Mouse (Mus musculus) urinary bladder, postnatal 10 days (tissue): ENCODE measurements at regions not wholly inside any gene's neighbourhood (a gene's known extent, or its start where the extent isn't known, plus 50 kb on each side); places are given as distances from the start of the nearest gene placed in this dataset.

ENCODE experiments used
- DNase-seq: peaks from one replicate; pipeline ENCODE4 v3.0.0; 2022; ENCODE audit warnings: low spot score

DNA sequence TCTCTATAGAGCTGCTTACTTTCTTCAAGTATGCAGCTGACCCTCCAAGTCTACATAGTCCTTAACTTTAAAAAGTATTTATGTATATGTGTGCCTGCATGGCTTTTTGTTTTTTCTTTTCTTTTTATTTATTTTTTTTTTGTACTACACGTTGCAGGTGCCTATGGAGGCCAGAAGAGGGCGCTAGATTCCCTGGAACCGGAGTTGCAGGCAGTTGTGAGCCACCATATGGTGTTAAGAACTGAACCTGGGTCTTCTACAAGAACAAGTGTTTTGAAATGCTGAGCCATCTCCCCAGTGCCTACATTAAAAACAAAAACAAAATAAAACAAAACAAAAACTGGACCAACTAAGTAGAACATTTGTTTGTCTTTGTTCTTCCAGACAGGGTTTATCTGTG lies 325.9 kb upstream of the Dio3 start:
- DNase-seq: no peak

DNA sequence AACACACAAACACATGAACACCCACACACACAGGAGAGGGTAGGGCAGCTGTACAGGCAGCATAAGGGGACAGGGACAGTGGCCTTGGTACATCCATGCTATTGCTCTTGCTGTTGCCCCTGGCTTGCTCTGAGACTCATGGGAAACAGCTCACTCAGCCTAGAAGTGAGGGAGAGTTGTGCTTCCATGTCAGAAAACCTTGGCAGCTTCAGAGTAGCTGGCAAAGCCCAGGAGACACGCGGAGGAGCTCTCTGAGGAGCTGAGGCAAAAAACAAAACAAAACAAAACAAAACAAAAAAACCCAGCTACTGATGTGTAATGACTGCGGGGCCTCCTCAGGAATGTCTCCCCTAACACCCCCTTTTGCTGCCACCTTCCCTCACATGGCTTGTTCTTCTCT lies 321.6 kb upstream of the Dio3 start:
- no peak for DNase-seq

DNA sequence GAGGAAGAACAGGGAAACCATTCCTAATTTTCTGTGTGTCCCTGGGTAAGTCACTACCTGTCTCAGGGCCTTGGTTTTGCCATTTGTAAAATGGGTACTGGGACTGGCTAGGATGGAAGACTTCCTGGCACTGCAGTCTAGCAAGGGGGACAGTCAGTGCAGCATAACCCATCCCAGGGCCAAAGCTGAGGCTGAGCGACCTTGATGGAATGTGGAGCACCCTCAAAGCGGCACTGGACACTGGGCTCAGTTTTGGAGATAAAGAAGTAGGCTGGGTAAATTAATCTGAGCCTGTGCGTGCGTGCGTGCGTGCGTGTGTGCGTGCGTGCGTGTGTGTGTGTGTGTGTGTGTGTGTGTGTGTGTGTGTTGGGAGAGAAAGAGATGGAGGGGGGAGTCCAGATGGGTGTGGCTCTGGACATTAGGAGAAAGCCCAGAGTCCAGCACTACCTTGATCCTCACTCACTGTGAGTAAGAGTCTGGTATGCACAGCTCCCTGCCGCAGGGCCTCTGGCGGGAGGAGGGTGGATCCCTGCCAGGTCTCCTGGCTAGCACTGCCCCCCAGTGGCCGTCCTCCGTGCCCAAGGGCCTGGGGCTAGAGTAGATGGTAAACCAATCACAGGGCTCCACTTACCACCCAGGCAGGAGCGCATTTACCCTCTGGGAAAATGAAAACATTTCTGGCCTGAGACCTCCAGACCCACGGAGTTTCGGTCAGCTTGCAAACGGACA lies 320.3 kb upstream of the Dio3 start:
- peak; percentile 43 for DNase-seq

DNA sequence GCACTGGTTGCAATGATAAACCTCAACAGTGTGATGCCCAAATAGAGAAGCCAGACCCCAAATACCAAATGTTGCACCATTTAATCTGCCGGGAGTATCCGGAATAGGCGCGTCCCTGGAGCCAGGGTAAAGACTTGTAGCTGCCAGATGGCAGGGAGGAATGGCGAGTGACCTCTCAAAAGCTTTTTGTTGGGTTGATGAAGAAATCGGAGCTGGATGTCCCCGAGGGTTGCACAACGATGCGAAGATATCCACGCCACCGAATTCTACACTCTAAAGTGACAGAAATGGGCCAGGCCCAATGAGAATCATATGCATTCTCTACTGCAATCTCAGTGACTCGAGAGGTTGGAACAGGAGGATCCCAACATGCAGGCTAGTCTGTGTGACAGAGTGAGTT lies 312.1 kb upstream of the Dio3 start:
- no peak for DNase-seq

DNA sequence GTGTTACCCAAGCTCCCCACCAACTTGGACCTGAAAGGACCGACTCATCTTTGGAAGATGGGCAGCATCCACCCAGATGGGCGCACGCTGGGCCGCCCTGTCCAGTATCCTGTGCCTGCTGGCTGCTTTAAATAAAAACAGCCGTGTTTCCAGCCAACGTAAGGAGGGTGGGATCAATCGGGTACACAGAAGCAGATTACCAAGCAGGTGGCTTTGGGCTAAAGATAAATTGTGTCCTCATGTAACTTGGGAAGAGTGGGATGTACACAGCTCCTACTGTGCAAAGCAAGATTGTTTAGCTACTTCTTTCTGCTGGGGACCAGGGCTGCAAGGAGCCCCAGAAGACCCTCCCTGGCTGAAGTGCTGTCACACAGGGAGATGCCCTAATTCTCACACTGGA lies 310.6 kb upstream of the Dio3 start:
- DNase-seq: no peak

DNA sequence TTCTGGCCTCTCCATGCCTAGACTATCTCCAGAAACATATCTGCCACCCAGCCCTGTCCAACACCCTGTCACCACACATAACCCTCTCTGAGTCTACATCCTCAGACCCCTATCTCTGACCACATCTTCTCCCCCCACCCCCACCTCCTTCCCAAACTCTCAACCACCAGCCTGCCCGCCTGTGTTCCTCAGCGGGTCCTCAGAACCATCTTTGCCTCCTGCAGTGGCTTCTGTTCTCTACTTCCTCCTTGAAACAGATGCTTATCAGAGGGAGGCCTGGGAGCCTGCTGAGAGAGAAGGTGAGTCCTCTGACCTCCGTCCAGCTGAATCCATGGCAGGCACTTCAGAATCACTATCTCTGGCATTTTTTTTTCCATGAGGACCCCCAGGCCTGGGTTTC lies 307.4 kb upstream of the Dio3 start:
- DNase-seq: no peak

DNA sequence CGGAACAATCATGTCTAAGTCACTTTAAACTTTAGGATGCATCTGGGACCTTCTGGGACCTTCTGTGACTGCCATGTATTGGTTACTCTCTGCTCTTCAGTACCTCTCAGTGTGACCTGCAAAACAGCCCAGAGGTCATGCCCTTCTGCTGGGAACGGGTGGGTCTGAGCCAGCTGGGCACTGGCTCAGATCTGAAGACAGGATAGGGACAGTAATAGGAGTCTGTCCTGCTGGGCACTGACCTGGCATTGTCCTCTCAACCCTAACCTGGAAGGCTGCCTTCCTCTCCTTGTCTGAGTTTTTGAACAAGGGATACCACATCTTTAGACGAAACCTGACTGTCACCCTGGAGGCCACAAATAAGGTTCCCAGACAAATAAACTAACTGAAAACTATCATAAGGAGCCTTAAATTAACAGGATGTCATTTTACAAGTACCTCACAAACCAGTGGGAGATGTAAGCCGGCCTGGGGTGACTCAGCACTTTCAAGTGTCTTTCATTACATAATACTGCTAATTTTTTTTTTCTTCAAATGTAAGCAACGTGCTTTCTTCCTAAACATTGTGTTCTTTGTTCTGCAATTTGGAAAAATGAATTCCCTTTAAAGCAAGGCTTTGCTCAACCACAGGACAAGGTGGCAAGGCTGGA lies 306.4 kb upstream of the Dio3 start:
- DNase-seq: no peak

DNA sequence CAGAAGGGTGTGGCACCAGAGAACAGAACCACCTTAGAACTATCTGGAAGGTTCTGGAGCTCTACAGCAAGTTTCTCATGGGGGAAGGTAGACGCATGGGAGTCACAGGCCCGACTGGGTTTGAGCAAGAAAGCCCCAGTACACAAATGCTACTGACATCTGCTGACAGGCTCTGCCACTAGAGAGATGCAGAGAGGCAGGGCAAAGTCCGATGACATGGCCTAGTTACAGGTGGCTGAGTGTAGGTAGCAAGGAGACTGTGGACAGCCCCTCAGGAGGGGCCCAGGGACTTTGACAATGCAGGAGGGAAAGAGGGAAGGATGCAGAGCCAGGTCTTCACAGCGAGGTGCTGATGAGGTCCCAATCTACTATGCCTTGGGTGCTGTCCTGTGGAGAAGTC lies 305.3 kb upstream of the Dio3 start:
- no peak for DNase-seq

DNA sequence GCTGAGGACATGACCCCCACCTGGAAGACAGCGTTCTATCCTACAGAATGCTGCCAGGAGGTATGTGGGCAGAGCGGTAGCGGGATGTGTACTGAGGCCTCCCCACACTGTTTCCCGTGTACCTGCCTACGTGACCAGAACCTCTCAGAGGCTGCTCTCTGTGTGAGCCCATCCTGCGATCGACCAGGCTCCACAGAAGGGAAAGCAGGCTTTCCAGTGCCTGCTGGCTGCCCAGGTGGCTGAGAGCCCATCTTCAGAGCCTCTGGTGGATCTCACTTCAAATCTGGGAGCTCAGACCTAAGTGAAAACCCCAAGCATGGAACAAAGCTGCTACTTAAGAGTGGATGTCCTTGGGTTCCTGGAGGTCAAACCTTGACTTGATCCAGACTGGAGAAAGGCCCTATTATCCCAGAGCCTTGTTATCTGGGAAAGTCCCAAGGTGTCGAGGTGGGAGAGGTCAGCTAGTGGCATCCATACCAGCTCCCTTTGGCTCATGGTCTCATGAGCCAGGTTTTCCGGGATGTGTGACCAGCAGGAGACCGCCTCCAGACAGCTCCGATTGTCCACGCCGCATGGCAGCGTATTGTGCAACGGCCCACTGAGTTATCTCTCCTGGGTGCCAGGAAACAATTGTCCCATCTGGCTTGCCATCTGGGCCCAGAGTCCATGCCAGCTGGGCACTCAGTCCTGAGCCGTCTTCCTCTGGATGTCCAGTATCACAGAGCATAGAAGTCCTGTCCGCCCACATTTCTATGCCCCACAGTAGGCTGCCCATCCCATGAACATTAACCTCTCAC lies 303.5 kb upstream of the Dio3 start:
- DNase-seq: no peak

DNA sequence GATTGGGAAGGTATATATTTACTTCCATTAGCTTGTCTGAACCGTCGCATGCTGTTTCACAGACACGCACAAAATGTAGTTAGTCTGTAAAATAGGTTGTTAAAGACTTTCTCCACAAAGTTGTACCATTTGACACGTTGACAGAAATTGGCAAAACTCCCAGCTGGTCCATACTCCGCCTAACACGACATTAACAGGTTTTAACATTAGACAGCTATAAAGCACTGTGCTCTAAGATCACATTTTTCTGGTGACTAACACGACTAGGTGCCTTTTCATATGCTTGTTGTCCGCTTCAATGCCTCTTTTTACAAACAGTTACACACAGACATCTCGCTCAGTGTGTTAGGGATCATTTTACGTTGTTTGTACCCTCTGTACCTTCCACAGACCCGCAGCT lies 294.2 kb upstream of the Dio3 start:
- DNase-seq: no peak

DNA sequence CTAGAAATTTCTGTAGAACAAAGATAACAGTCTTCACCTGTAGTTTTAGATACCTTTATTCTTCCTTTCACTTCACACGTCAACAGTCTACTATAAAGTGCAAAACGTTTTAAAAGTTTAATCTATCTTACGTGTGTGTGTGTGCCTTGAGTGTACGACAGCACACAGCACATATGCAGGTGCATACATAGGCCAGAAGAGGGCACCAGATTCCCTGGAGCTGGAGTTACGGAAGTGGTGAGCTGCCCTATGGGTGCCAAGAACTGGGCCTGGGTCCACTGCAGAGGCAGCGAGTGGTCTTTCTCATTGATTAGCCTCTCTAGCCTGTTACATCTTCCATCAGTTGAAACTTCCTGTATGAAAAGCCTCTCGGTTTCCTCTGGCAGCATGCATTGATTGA lies 285.5 kb upstream of the Dio3 start:
- DNase-seq: no peak

DNA sequence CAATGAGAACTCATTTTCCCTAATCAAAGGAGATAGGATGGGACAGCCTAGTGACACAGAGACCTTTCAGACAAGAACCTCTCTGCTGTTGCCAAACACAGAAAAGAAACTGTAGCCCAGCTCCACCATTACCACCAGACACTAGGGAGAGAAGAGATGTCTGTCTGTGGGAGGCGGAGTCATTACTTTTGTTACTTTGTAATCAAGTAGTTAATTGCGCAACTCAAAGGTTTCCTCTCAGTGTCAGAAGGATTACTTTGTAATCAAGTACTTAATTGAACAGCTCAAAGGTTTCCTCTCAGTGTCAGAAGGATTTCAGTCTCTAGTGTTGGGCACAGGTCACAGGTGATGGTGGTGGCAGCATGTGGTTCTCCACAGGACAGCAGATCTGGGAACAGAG lies 276.2 kb upstream of the Dio3 start:
- no peak for DNase-seq

DNA sequence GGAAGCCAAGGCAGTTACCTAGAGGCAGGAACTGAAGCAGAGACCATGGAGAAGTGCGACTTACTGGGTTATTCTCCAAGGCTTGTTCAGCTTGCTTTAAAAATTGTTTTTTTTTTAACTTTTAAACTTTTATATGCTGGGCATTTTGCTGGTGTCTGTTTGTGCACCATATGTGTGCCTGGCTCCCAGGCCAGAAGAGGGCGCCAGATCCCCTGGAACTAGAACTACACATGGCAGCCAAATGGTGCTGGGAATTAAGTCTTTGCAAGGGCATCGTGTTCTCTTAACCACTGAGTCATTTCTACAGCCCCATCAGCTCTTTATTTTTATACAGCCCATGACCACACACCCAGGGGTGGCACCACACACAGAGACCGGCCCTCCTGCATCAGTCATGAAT lies 269.7 kb upstream of the Dio3 start:
- no peak for DNase-seq

DNA sequence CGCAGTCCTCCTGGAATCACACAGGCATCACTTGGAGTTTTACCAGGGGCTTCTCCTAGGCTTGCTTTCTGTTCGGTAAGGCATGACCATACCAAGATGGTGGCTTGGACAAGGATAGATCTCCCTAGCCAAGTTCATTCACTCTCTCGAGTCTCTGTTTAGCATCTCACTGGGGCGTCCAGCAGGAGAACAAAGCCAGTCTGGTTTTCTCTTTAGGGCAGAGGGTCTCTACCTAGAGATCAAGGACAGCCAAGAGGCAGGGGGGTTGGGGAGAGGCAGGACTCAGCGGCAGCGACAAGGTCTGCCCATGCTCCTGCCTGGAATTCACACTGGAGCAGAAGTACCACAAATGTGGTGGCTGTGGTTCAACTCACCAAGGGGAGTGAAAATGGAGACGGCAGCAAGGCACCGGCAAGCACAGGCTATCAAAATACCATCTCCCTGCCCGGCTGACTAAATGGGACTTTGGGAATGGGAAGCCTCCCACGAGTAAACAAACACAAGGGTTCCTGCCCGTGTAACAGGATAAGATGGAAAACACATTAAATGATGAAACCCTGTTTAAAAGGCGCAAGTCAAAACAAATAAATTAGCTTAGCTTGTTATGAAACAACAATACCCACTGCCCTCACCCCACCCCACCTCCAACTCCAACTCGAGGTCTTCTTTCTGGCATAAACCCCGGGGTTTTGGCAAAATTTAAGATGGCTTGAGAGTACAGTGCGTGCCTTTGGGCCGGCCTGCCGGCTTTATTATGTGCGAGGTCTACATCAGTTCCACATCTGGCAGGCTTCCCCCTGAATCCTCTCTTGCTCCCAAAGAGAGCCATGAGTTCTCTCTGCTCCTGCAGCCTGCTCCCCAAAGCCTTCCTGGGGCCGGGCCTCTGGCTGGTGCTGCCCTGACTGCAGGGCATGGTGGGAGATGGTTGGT lies 258.1 kb upstream of the Dio3 start:
- no peak for DNase-seq

DNA sequence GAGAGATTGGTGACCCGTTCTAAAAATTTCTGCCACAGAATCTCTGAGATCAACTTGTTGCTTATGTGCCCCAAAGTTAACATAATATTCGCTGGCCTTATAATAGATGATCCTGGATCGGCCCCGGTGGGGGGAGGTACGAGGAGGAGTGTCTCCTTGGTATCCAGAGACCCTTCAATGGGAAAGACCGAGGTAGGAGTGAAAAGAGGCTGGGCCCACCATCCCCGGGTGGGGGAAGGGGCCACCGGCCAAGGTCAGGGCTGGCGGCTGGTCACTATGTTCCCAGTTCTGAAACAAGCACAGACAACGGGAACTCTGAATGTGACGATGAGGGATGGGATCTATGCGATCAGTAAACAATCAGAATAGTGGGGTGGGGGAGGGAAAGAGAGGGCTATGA lies 257.2 kb upstream of the Dio3 start:
- no peak for DNase-seq

DNA sequence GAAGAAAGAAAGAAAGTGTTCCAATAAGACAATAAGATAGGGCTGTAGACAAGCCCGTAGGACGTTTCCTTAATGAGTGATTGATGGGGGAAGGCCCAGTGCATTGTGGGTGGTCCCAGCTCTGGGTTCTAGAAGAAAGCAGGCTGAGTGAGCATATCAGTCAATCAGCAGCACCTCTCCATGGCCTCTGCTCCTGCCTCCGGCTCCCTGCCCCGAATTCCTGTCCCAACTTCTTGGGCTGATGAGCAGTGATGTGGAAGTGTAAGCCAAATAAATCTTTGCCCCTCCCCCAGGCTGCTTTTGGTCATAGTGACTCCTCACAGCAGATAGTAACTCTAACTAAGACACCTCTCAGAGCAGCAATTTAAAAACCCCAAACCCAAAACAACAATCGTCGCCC lies 256.2 kb upstream of the Dio3 start:
- no peak for DNase-seq

DNA sequence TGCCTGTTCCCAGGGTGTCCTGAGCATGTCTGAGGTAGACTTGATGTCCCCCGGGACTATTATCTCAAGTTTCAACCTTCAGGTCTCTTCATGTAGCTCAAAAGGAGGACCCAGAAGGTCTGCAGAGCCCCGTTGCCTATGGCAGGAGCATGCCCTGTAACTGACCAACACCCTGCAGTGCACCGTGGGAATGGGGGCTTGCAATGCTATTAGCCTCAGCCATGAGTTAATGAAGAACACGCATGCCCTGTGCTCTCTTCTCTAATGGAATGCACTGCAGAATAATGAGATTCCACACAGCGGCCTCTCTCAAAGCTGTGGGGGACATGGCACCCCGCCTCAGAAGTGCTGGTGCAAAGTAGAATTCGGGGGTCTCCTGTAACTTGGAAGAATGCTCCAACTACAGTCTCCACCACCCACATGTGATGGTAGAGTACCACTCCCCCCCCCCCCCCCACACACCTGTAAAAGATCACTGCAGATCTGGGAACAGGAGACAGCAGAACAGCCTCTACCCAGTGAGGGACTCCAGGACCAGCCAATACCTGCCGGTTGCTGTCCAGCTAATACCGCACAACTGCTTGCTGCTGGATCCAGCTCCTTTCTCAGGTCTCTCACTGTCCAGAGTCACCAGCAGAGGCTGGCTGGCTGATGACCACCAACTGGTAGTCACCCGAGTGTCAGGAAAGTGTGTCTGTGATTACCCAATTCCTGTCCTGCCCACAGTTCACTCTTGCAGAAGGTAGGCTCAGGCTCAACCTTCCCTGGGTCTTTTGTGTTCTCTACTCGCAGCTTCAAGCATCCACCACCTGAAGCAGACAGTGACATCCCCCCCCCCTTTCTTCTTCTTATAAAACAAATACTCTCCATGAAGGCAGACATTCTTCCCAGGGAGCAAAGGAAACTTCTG lies 255.4 kb upstream of the Dio3 start:
- DNase-seq: no peak

DNA sequence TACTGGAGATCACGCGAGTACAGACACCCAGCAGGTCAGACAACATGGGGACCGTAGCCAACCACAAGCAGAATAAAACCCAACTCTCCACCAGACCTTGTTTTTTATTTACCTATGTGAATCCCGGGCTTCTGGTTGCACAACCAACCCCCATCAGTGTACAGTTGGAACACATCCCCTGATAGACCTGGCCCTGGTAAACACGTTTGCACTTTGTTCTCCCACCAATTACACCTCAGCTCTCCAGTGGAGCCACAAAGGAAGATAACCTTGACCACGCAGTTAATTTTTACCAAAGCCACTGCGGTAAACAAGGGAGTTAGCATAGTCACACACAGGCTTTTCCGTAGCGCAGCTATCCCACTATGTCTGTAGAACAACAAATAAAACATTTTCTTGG lies 254.6 kb upstream of the Dio3 start:
- DNase-seq: no peak

DNA sequence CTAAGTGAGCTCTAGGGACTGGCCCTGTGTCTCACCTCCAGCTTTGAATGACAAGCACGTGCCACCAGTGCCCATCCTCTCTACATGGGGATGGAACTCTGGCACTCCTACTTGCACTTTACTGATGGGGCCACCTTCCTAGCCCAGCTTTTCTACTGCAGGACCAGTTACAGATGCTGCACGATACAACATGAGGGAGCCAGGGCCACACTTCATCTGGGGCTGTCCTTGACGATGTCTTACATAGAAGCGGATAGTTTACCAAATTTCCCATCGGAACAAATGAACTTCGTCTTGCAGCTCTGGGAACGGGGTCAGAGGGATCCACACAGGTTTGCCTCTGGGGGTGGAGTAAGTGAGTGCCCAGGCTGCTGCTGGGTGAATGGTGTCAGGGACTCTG lies 253.7 kb upstream of the Dio3 start:
- no peak for DNase-seq

DNA sequence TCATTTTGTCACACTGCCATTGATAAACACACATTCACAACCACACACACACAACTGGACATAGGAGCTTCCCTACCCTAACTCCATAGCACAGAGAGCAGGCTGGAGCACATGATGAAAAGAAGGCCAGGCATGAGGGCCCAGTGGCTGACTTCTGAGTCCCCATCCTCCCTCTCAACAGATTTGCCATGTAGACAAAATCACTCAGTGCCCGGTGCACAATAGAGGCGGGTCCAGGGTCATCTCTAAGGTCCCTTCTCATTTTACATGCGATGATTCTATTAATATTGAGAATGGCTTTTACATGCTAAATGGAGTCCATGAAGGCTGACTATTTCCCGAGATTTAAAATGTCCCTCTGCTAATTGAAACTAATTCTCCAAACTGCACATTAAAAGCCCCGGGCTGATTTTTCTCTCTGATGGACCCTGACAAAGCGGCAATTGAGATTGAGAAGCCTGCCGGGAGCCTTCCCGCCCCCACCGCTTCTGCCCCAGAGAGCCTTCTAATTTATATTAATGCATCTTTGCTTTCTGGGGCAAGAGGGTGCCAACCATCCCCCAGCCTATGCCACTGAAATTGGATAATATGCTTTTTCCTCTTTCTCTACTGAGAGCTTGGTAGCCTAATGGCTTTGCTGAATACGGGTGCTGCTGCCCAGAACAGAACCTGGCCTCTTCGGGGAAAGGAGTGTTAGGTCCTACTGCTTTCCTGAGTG lies 252.7 kb upstream of the Dio3 start:
- no peak for DNase-seq

DNA sequence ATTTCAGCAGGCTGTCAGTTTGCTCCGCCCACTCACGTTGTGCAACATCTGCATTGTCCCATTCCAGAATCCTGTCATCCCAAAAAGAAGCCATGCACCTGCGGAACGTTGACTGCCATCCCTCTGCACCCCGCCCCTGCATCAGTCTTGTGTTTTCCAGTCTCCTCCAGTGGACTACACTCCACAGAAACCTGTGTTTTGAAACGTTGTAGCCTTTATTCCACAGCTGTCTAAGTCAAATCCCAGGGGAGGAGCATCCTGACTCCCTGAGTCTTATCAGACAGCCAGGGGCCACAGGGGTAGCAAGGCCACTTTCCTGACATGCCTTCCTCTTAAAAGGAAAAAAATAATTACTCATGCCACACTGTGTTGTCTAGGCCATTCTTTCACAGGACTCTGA lies 251.5 kb upstream of the Dio3 start:
- DNase-seq: no peak
